Mouse (Mus musculus): ENCODE results near the gene Gdpgp1. TPM values are rescaled to one million over a fixed set of nuclear protein-coding genes. Genes with fewer than 3 reads are reported as not detected.
A peak's percentile ranks its signal among the peaks of the same experiment; 100 is the strongest.

The Gdpgp1 gene
- total and polyA plus RNA-seq, 3 experiments: 2.0 to 3.6 (median 3.0) TPM

DNA sequence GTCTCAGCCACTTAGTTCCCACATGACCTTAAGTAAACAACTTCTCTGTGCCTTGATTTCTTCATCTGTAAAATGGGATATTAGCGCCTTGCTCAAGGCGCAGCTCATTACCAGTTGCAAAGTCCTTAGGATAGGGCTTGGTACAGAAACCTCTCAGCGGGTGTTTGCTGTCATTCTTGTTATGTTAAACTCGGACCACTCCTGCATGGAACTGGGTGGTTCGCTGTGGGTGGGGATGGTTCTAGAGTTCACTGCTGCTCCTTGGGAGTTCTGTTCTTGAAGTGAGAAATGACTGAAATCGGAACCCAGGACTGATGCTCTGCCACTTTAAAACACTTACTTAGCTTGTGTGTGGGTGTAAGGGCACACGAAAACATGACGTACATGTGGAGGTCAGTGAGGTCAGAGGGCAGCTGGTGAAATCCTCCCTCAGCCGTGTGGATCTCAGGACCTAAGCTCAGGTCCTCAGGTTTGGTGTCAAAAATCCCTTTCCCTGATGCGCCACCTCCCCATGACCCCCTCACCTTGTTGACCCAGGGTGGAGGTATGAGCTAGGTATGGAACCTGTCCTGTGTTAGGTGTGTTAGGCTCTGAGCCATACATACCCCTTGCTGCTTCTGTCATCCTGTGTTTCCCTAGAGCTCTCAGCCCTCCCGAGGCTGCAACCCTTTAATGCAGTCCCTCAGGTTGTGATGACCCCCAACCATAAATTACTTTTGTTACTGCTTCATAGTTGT lies 32.6 kb upstream of the Gdpgp1 start:
- H3K36me3 ChIP-seq (replicated peaks in 1 of 2; ENCODE audit: control insufficient read depth in 1 of 2, insufficient read depth in 1 of 2, low read length in 1 of 2): peaks cover 4 to 7% of the 10 kb centered on the region in 2 experiments
- in situ Hi-C loops (cut with MboI; ENCODE audit: low pct_ligation_motif_present, low pct_unique_long_range_greater_than_20kb, low sequenced_read_pairs): loop anchor here (5.0 kb wide), 1 partner anchor 38 kb away; no protein-coding TSS in a partner anchor
- peak; percentile 20; the same call in 1 of the 2 replicates for TF ChIP-seq CHD1 (IDR thresholded peaks at IDR 0.05; ENCODE audit: low read depth, low read length)
- no peak for TF ChIP-seq IRF4 (IDR thresholded peaks at IDR 0.05; ENCODE audit: low read depth, low read length)
- 0 out of 2 replicates have a peak, but pooled peaks have one; percentile 26 for TF ChIP-seq UBTF (IDR thresholded peaks at IDR 0.05; ENCODE audit: low read depth, low read length)
- H3K27me3 ChIP-seq (replicated peaks): peaks cover 3% of the 10 kb centered on the region
- H3K27ac ChIP-seq (ENCODE audit: insufficient read depth, low read depth): peak overlapping the region; percentile 16; the same call in 1 of the 2 replicates
- H3K4me2 ChIP-seq (ENCODE audit: insufficient read depth, low read depth, poor library complexity, severe bottlenecking): peak overlapping the region; percentile 90
- H3K4me1 ChIP-seq (ENCODE audit: control insufficient read depth in 1 of 2, insufficient read depth in 2 of 2): peaks cover 37 to 79% of the 10 kb centered on the region in 2 experiments
- H3K9me3 ChIP-seq (replicated peaks; ENCODE audit: low read length): no peaks in the 10 kb centered on the region
- H3K79me2 ChIP-seq (replicated peaks; ENCODE audit: control insufficient read depth, extremely low read depth, insufficient read depth, poor library complexity, severe bottlenecking): peaks cover 45% of the 10 kb centered on the region
- dilution Hi-C loops (cut with MboI; ENCODE audit: extremely low pct_ligation_motif_present, extremely low pct_unique_long_range_greater_than_20kb, low sequenced_read_pairs): no loop called here
- H3K9ac ChIP-seq (ENCODE audit: insufficient read depth, low read depth): peak overlapping the region; percentile 69
- peak overlapping the region; percentile 10 to 91 (median 85) for H3K4me3 ChIP-seq (replicated peaks in 1 of 3; ENCODE audit: low read depth in 2 of 3, low read length in 2 of 3, poor library complexity in 1 of 3)
- DNase-seq (ENCODE audit: extremely low read depth): no peak

DNA sequence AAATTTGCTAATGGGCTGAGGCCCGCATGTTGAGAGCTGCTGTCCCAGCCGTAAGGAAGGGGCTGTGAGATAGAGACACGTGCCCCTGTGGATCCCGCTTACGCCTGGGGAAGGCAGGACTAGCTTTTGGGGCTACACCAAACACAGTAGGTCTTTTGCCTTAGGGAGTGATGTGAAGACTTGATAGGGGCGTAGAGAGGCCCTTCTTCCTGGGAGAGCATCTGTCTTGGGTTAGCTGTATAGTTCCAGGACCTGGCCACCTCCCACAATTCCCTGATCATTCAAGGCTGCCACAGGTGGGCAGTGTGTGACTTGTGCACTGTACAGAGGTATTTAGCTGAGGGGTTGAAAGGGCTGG lies 32.1 kb upstream of the Gdpgp1 start:
- no peak overlapping the region for H3K27ac ChIP-seq (ENCODE audit: insufficient read depth, low read depth)
- peak overlapping the region in 1 of 3 experiments; percentile 91 for H3K4me3 ChIP-seq (replicated peaks in 1 of 3; ENCODE audit: low read depth in 2 of 3, low read length in 2 of 3, poor library complexity in 1 of 3)
- dilution Hi-C loops (cut with MboI; ENCODE audit: extremely low pct_ligation_motif_present, extremely low pct_unique_long_range_greater_than_20kb, low sequenced_read_pairs) (no loop called here), in situ Hi-C loops (cut with MboI; ENCODE audit: low pct_ligation_motif_present, low pct_unique_long_range_greater_than_20kb, low sequenced_read_pairs) (no loop called here)
- no peaks in the 10 kb centered on the region for H3K9me3 ChIP-seq (replicated peaks; ENCODE audit: low read length)
- H3K4me2 ChIP-seq (ENCODE audit: insufficient read depth, low read depth, poor library complexity, severe bottlenecking): peak overlapping the region; percentile 90
- peak overlapping the region; percentile 69 for H3K9ac ChIP-seq (ENCODE audit: insufficient read depth, low read depth)
- H3K4me1 ChIP-seq (ENCODE audit: control insufficient read depth in 1 of 2, insufficient read depth in 2 of 2): peaks cover 41 to 79% of the 10 kb centered on the region in 2 experiments
- peaks cover 4 to 7% of the 10 kb centered on the region in 2 experiments for H3K36me3 ChIP-seq (replicated peaks in 1 of 2; ENCODE audit: control insufficient read depth in 1 of 2, insufficient read depth in 1 of 2, low read length in 1 of 2)
- no peaks in the 10 kb centered on the region for H3K27me3 ChIP-seq (replicated peaks)
- DNase-seq (ENCODE audit: extremely low read depth): no peak
- H3K79me2 ChIP-seq (replicated peaks; ENCODE audit: control insufficient read depth, extremely low read depth, insufficient read depth, poor library complexity, severe bottlenecking): peaks cover 50% of the 10 kb centered on the region
- TF ChIP-seq ZKSCAN1 (IDR thresholded peaks at IDR 0.05; ENCODE audit: borderline replicate concordance, low read depth, low read length) (no peak), USF2 (conservative IDR thresholded peaks at IDR 0.05; ENCODE audit: low read depth, low read length) (no peak), NELFE (IDR thresholded peaks at IDR 0.05; ENCODE audit: low read depth, low read length) (no peak), NRF1 (IDR thresholded peaks at IDR 0.05; ENCODE audit: low read depth, low read length) (no peak), JUND (conservative IDR thresholded peaks at IDR 0.05; ENCODE audit: low read depth, low read length) (no peak), ELF1 (IDR thresholded peaks at IDR 0.05; ENCODE audit: low read depth, low read length) (no peak), CHD1 (IDR thresholded peaks at IDR 0.05; ENCODE audit: low read depth, low read length) (0 out of 2 replicates have a peak, but pooled peaks have one; percentile 33), MEF2A (IDR thresholded peaks at IDR 0.05; ENCODE audit: borderline replicate concordance, low read depth, low read length) (no peak), USF1 (IDR thresholded peaks at IDR 0.05; ENCODE audit: low read depth, low read length) (no peak), BHLHE40 (IDR thresholded peaks at IDR 0.05; ENCODE audit: low read depth, low read length) (no peak), CHD2 (IDR thresholded peaks at IDR 0.05; ENCODE audit: low read length) (peak; percentile 49; the same call in 1 of the 2 replicates), MAFK (IDR thresholded peaks at IDR 0.05; ENCODE audit: insufficient replicate concordance, low read length) (no peak), GABPA (IDR thresholded peaks at IDR 0.05; ENCODE audit: insufficient replicate concordance, low read depth, low read length) (no peak), IRF4 (IDR thresholded peaks at IDR 0.05; ENCODE audit: low read depth, low read length) (no peak), MAX (IDR thresholded peaks at IDR 0.05; ENCODE audit: low read length) (no peak), POLR2AphosphoS2 (IDR thresholded peaks at IDR 0.05; ENCODE audit: low read depth, low read length) (no peak), SIN3A (IDR thresholded peaks at IDR 0.05; ENCODE audit: low read length) (0 out of 2 replicates have a peak, but pooled peaks have one; percentile 17), RCOR1 (conservative IDR thresholded peaks at IDR 0.05; ENCODE audit: low read depth, low read length) (no peak), HCFC1 (IDR thresholded peaks at IDR 0.05; ENCODE audit: low read depth, low read length) (no peak), KAT2A (IDR thresholded peaks at IDR 0.05; ENCODE audit: insufficient replicate concordance, low read length) (0 out of 2 replicates have a peak, but pooled peaks have one; percentile 18), SMC3 (IDR thresholded peaks at IDR 0.05; ENCODE audit: low read depth, low read length) (no peak), JUN (IDR thresholded peaks at IDR 0.05; ENCODE audit: insufficient read depth, low read depth, low read length) (no peak), ZNF384 (IDR thresholded peaks at IDR 0.05; ENCODE audit: low read depth, low read length) (no peak), ZC3H11A (IDR thresholded peaks at IDR 0.05; ENCODE audit: low read depth, low read length) (no peak), RAD21 (IDR thresholded peaks at IDR 0.05; ENCODE audit: low read depth, low read length) (peak; percentile 11; the same call in 1 of the 2 replicates), POLR2A (IDR thresholded peaks at IDR 0.05; ENCODE audit: low read depth, low read length) (no peak), MXI1 (IDR thresholded peaks at IDR 0.05; ENCODE audit: low read depth, low read length) (no peak), PAX5 (IDR thresholded peaks at IDR 0.05; ENCODE audit: low read length) (no peak), ZMIZ1 (IDR thresholded peaks at IDR 0.05; ENCODE audit: low read depth, low read length) (no peak), E2F4 (IDR thresholded peaks at IDR 0.05; ENCODE audit: insufficient replicate concordance, low read depth, low read length) (no peak)
